Mouse (Mus musculus): ENCODE measurements at regions not wholly inside any gene's neighbourhood (a gene's known extent, or its start where the extent isn't known, plus 50 kb on each side); places are given as distances from the start of the nearest gene placed in this dataset.

DNA sequence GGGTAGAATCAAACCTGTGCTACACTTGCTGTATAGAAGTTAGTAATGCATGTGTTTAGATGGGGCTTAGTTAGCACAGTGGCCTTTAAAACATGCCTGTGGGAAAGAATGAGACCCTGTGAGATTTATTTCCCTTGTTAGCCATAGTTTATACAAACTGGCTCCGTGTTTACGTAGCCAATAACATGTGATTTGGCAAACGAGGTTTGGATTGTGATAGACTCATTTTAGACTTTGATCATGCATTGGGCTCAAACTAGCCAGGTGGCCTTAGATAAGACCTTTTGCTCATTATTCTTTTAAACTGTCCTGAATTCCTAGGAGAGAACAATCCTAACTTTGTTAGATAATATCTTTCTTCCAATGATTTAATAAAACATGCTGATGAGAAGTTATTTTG lies 115.2 kb upstream of the Fam19a1 start:
- no peak for TF ChIP-seq CTCF (IDR thresholded peaks at IDR 0.05; ENCODE audit: low read depth)
- no peak for TF ChIP-seq EP300 (IDR thresholded peaks at IDR 0.05; ENCODE audit: low read depth)
